ENCODE assay signal across 12 mouse cellular contexts in the genomic region with DNA sequence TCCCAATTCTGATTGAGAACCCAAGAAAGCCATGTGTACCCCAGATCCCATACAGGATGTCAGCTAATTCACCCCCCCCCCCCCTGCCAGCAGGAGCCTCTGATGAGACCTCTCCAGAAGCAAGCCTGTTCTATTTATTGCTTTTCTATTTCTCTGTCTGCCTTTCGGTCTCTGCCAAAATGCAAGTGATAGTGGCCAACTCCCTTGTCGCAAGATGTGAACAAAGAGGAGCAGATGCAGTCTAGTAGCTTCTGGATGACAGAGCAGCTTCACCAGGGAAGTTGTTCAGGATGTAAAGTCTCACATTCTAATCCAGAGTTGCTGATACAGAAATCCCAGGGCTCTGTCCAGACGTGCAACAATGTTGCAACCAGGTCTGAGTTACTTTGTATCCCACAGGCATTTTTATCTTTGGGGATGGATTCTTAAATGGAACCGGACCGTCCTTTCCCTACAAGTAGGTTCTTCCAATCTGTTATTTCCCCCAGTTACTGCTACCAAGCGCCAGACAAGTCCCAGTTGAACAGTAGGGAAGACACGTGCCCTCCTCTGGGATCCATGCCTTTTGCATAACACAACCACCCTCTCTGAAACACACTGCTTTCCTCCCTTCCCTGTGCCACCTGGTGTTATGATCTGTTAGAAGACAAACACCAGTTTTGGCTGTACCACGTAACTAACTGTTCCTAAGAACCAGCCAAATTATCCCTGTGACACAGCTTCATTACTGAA.
DNase-seq lines count a peak whose midpoint lies in the region; ATAC-seq and TF ChIP-seq lines count a peak whose summit lies in the region.
"Had no signal": no experiment of that assay in that cellular context is flagged by ENCODE, and none has a peak within 500 bp of the region (broad histone marks: within the 10 kb centered on the region; RNA-seq: fewer than 3 reads in every experiment).

No protein-coding gene starts in this region.

- H3K27me3 ChIP-seq in forebrain, embryonic 14.5 days (replicated peaks; ENCODE audit: control insufficient read depth, insufficient read depth, low read length), result no peaks in the 10 kb centered on the region
- no peaks in the 10 kb centered on the region for H3K27me3 ChIP-seq in forebrain, embryonic 11.5 days (ENCODE audit: control insufficient read depth, insufficient read depth, low read length)
- no peaks in the 10 kb centered on the region for H3K27me3 ChIP-seq in midbrain, postnatal 0 days (ENCODE audit: insufficient read depth, low read length)

- no peak overlapping the region for H3K27ac ChIP-seq in forebrain, embryonic 14.5 days (ENCODE audit: low read depth, low read length)
- H3K27ac ChIP-seq in forebrain, embryonic 11.5 days (ENCODE audit: low read depth, low read length), result no peak overlapping the region
- no peak overlapping the region for H3K27ac ChIP-seq in midbrain, postnatal 0 days (ENCODE audit: low read depth, low read length)

- no peaks in the 10 kb centered on the region for H3K9me3 ChIP-seq in forebrain, embryonic 14.5 days (replicated peaks; ENCODE audit: control insufficient read depth, low read length)
- no peaks in the 10 kb centered on the region for H3K9me3 ChIP-seq in forebrain, embryonic 11.5 days (ENCODE audit: control insufficient read depth, low read length)
- no peaks in the 10 kb centered on the region for H3K9me3 ChIP-seq in midbrain, postnatal 0 days (ENCODE audit: low read length)

- TF ChIP-seq CTCF in midbrain, postnatal 0 days (IDR thresholded peaks at IDR 0.05), result no peak

- intact Hi-C loops in left cerebral cortex, postnatal 14 days (cut with DNase I), result no loop called here

- ATAC-seq in forebrain, embryonic 14.5 days, result 0 out of 2 replicates have a peak, but pooled peaks have one; percentile 44
- no peak for ATAC-seq in forebrain, embryonic 11.5 days (replicated peaks; ENCODE audit: low FRiP score)
- no peak for ATAC-seq in midbrain, postnatal 0 days (ENCODE audit: low FRiP score)
- ATAC-seq: hindbrain, embryonic 16.5 days had no signal

- H3K36me3 ChIP-seq in forebrain, embryonic 14.5 days (ENCODE audit: control insufficient read depth, insufficient read depth, low read length), result no peaks in the 10 kb centered on the region
- H3K36me3 ChIP-seq in forebrain, embryonic 11.5 days (ENCODE audit: control insufficient read depth, insufficient read depth, low read length), result no peaks in the 10 kb centered on the region
- H3K36me3 ChIP-seq in midbrain, postnatal 0 days (ENCODE audit: insufficient read depth, low read length), result no peaks in the 10 kb centered on the region

- H3K4me1 ChIP-seq in forebrain, embryonic 14.5 days (ENCODE audit: control insufficient read depth, insufficient read depth, low read length), result 0 out of 2 replicates have a peak, but pooled peaks cover 4% of the 10 kb centered on the region
- H3K4me1 ChIP-seq in forebrain, embryonic 11.5 days (replicated peaks; ENCODE audit: control insufficient read depth, insufficient read depth, low read length), result no peaks in the 10 kb centered on the region
- no peaks in the 10 kb centered on the region for H3K4me1 ChIP-seq in midbrain, postnatal 0 days (ENCODE audit: insufficient read depth, low read length)

- no peak overlapping the region for H3K4me3 ChIP-seq in forebrain, embryonic 14.5 days (ENCODE audit: low read depth, low read length)
- H3K4me3 ChIP-seq in forebrain, embryonic 11.5 days (ENCODE audit: low read depth, low read length), result no peak overlapping the region
- H3K4me3 ChIP-seq in midbrain, postnatal 0 days (ENCODE audit: low read depth, low read length), result no peak overlapping the region

- DNase-seq in forebrain, embryonic 14.5 days (ENCODE audit: low spot score), result peak; percentile 58
- no peak for DNase-seq in forebrain, embryonic 11.5 days (ENCODE audit: low spot score)
- peak; percentile 16 for DNase-seq in testis, postnatal 14 days (ENCODE audit: low spot score)
- DNase-seq in testis, postnatal 10 days (ENCODE audit: low spot score), result no peak
- peak; percentile 28 to 79 for DNase-seq in left cerebral cortex, postnatal 14 days (ENCODE audit: low spot score in 2 of 2)
- DNase-seq in spleen, postnatal 4 days (ENCODE audit: low spot score in 2 of 2), result no peak
- DNase-seq in midbrain, postnatal 0 days (ENCODE audit: low spot score), result no peak
- no peak for DNase-seq in Muller cell, postnatal 12 days (ENCODE audit: inconsistent ontology term)
- DNase-seq: adrenal gland, postnatal 14 days; cerebellum, postnatal 36 days; spleen, adult 18-20 months had no signal

- no peak overlapping the region for H3K9ac ChIP-seq in forebrain, embryonic 14.5 days (ENCODE audit: low read length)
- H3K9ac ChIP-seq in forebrain, embryonic 11.5 days (ENCODE audit: low read length), result no peak overlapping the region
- H3K9ac ChIP-seq in midbrain, postnatal 0 days (replicated peaks; ENCODE audit: low read length, poor library complexity, severe bottlenecking), result no peak overlapping the region

- H3K4me2 ChIP-seq in forebrain, embryonic 14.5 days (ENCODE audit: low read length), result no peak overlapping the region
- H3K4me2 ChIP-seq in forebrain, embryonic 11.5 days (ENCODE audit: low read depth, low read length, severe bottlenecking), result no peak overlapping the region
- no peak overlapping the region for H3K4me2 ChIP-seq in midbrain, postnatal 0 days (ENCODE audit: low read depth, low read length, poor library complexity, severe bottlenecking)

- 73% methylated on average over 8 of the region's 8 CpGs for WGBS in forebrain, embryonic 14.5 days
- WGBS in forebrain, embryonic 11.5 days, result 76% methylated on average over 8 of the region's 8 CpGs
- 69% methylated on average over 8 of the region's 8 CpGs for WGBS in midbrain, postnatal 0 days

Comparison
In these comparisons a context has a peak if more than half of its experiments do, and no peak if none do; other contexts are left out.
1. DNase-seq: peak in forebrain, embryonic 14.5 days (single experiment), testis, postnatal 14 days (single experiment) and left cerebral cortex, postnatal 14 days (2 of 2); none in forebrain, embryonic 11.5 days (single experiment), testis, postnatal 10 days (single experiment), spleen, postnatal 4 days (0 of 2), midbrain, postnatal 0 days (single experiment) and Muller cell, postnatal 12 days (single experiment).